Mouse (Mus musculus): ENCODE results near the gene Fem1a. TPM values are rescaled to one million over a fixed set of nuclear protein-coding genes. Genes with fewer than 3 reads are reported as not detected.

Gene Fem1a
- polyA plus RNA-seq, 1 experiment, result 31.0 TPM

DNA sequence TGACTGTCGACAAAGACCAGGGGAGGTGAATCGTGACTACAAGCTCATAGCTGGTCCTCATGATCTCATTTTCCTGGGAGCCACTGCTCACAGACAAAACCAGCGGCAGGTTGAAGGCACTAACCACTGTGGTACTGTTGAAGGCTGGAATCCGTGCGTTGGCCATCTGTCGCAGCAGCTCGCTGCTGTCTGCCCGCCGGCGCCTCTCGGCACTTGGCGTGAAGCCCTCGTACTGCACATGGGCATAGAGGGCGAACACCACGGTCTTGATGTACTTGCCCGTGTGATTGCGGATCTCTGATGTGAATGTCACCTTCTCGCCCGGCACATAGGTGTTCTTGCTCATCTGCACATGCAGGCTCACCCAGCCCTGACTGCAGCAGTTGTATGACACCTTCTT, 37.6 kb downstream of the Fem1a start:
- TF ChIP-seq POLR2A (IDR thresholded peaks at IDR 0.05; ENCODE audit: borderline replicate concordance, extremely low read depth, insufficient read depth, insufficient read length, poor library complexity, severe bottlenecking) (no peak), CTCF (IDR thresholded peaks at IDR 0.05; ENCODE audit: borderline replicate concordance, extremely low read depth, insufficient read depth, insufficient read length) (no peak)
- DNase-seq (ENCODE audit: low read depth), result peak; percentile 36

DNA sequence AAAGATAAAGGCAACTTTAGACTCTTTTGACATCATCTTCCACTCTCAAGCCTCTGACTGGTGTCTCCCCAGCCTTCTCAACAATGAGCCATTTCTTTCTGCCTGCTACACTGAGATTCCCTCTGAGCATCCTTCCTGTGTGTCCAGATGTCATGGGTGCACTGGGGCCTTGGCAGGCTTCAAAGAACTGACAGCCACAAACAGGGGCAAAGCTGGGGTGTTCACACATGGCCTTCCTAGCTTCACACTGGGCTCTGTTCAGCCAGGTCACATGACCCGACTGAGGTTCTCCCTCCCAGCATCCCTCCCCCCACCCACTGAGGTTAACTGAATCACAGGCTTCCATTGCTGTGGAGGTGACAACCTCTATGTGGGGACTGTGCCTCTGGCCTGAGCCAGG, 39.6 kb downstream of the Fem1a start:
- no peak for DNase-seq (ENCODE audit: low read depth)
- TF ChIP-seq CTCF (IDR thresholded peaks at IDR 0.05; ENCODE audit: borderline replicate concordance, extremely low read depth, insufficient read depth, insufficient read length) (no peak), POLR2A (IDR thresholded peaks at IDR 0.05; ENCODE audit: borderline replicate concordance, extremely low read depth, insufficient read depth, insufficient read length, poor library complexity, severe bottlenecking) (no peak)

DNA sequence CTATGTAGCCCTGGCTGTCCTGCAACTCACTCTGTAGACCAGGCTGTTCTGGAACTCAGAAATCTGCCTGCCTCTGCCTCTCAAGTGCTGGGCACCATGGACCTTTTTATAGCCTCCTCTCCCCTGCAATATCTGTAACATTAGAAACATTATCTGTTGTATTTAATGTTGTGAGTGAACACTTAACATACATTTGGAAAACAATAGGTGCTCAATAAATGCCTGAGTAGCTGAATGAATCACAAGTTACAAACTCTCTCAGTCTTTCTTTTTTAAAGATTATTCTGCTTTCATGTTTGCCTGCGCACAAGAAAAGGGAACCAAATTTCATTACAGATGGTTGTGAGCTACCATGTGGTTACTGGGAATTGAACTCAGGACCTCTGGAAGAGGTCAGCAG, 41.6 kb downstream of the Fem1a start:
- TF ChIP-seq POLR2A (IDR thresholded peaks at IDR 0.05; ENCODE audit: borderline replicate concordance, extremely low read depth, insufficient read depth, insufficient read length, poor library complexity, severe bottlenecking) (no peak), CTCF (IDR thresholded peaks at IDR 0.05; ENCODE audit: borderline replicate concordance, extremely low read depth, insufficient read depth, insufficient read length) (no peak)
- no peak for DNase-seq (ENCODE audit: low read depth)

DNA sequence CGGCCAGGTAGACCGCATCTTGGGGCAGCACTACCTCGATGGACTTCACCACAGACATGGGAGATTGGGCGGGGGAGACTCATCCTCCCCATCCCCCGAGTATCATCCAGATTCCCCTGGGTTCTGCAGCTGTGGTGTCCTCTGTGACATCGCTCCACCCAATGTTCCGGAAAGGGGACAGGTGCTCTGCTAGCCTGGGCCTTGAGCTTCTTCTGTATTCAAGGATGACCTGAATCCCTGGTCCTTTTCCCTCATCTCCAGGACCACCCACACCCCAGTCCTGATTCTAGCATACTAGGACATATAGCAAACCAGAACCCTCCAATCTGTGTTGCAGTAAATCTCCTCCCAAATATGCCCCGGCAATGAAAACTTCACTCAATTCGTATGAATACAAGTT, 43.6 kb downstream of the Fem1a start, which contains the start of gene Arrdc5:
Arrdc5 (minus strand) TSS at position 101 of the 400 bp plus-strand sequence.
- DNase-seq (ENCODE audit: low read depth), result no peak
- TF ChIP-seq POLR2A (IDR thresholded peaks at IDR 0.05; ENCODE audit: borderline replicate concordance, extremely low read depth, insufficient read depth, insufficient read length, poor library complexity, severe bottlenecking) (no peak), CTCF (IDR thresholded peaks at IDR 0.05; ENCODE audit: borderline replicate concordance, extremely low read depth, insufficient read depth, insufficient read length) (no peak)

DNA sequence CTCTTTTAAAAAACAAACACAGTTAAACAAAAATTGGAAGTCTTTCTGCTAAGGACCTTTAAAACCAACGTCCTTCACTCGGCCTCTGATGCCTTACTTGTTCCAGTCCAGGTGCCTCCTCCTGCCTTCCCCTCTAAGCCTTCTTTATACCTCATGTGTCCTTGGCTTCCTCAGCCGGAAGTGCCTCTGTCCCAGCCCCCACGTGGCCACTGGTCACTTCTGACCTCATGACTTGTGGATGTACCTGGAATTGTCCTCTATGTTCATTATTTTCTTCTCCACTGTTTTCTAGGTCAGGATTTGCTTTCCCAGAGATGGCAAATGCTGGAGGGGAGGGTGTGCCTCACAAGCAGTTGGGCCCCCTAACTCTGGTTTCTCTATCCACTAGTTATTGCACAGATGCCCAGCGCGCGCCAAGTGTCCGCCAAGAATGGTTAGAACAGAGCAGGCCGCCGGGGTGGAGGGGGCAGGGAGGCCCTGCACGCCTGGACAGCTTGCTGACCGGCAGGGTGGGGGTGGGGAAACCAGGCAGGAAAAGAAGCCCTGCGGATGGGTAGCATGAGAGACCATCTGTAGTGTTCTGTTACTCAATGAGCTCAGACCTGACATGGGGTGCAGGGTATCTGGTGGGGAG, 45.9 kb downstream of the Fem1a start:
- DNase-seq (ENCODE audit: low read depth), result peak; percentile 35

DNA sequence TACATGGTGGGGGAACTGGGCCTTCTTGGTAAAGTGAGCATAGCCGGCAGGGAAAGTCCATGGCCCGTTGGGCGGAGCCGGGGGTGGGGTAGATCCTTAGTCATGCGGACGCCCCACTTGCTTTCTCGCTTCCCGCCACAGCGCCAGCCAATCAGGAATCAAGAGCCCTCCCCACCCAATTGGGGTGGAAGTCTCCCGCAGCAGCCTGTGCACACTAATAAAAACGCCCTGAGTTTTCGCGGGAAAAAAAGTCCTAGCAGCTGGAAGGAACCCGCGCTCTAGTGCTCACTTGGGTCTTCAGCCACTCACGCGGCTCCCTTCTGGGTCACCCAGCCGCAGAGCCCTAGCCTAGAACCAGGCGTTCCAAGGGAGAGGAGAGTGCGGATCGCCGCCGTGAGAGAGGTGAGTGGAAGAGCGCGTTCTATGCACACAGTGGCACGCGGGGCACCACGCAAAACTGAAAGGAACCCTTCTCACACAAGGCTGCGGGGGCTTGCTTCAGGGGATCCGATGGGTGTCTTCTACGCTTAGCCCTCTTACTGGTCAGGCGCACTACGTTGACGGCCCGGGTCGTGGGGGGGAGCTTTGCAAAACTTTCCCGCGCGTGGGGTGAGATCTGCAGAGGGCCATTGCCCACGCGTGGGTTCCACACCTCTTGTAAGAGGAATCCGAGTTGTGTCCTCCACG, 46.7 kb downstream of the Fem1a start, which contains the start of gene Uhrf1:
Uhrf1 (plus strand) TSS at position 162 of the 687 bp plus-strand sequence.
- peak; percentile 92 for DNase-seq (ENCODE audit: low read depth)
- TF ChIP-seq CTCF (IDR thresholded peaks at IDR 0.05; ENCODE audit: borderline replicate concordance, extremely low read depth, insufficient read depth, insufficient read length), result no peak
- no peak for TF ChIP-seq POLR2A (IDR thresholded peaks at IDR 0.05; ENCODE audit: borderline replicate concordance, extremely low read depth, insufficient read depth, insufficient read length, poor library complexity, severe bottlenecking)

More for the DNA sequence above, 45.9 kb downstream of the Fem1a start:
- no peak for TF ChIP-seq POLR2A (IDR thresholded peaks at IDR 0.05; ENCODE audit: borderline replicate concordance, extremely low read depth, insufficient read depth, insufficient read length, poor library complexity, severe bottlenecking)
- no peak for TF ChIP-seq CTCF (IDR thresholded peaks at IDR 0.05; ENCODE audit: borderline replicate concordance, extremely low read depth, insufficient read depth, insufficient read length)

DNA sequence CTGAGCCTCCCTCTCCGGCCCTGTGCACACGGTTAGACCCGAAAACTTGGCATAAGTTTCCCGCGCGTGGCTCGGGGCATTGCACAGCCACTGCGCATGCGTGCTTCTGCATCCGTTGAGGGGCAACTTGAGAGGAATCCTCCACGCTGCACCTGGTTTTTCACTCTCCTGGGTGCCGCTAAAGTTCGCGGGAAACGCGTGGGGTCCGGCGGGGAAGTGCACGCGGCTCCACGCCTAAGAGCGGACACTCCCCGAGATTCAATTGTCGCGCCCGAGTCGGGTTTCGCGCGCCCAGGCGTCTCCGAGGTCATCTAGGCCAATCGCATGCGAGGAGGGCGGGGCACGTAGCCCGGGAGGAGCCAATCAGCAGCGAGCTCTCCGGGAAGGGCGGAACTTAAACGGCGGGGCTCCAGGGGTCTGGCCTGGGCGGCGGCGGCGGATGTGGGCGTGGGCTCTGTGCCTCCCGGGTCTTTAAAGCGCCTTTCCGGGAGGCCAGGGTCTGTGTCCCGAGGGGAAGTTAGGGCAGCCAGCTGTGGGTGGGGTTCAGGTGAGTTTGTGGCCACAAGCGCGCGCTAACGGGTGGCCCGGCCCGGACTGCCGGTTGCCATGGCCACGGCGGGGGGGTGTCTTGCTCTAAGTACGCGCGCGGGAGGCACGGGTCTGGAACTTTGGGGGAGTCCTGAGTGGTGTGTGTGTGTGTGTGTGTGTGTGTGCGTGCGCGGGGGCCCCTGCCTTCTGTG, 47.4 kb downstream of the Fem1a start:
- DNase-seq (ENCODE audit: low read depth), result peak; percentile 98
- TF ChIP-seq CTCF (IDR thresholded peaks at IDR 0.05; ENCODE audit: borderline replicate concordance, extremely low read depth, insufficient read depth, insufficient read length), result no peak
- TF ChIP-seq POLR2A (IDR thresholded peaks at IDR 0.05; ENCODE audit: borderline replicate concordance, extremely low read depth, insufficient read depth, insufficient read length, poor library complexity, severe bottlenecking), result no peak

DNA sequence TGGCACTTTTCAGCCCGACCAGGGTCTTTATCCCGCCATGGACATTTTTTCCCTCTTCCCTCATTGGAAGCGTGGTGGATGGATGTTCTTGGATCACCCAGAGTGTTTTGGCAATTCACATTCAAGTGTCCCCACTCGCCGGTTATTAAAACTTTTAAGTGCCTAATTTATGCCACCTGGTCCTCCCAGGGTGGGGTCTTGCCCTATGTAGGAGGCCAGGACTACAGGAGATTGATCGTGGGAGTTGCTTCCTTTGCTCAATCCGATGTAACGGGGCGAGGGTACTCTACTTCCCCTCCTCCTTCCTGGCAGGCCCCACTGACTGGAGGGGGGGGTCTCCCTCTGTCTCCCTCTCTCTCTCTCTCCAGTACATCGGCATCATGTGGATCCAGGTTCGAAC, 48.1 kb downstream of the Fem1a start:
- no peak for TF ChIP-seq POLR2A (IDR thresholded peaks at IDR 0.05; ENCODE audit: borderline replicate concordance, extremely low read depth, insufficient read depth, insufficient read length, poor library complexity, severe bottlenecking)
- no peak for TF ChIP-seq CTCF (IDR thresholded peaks at IDR 0.05; ENCODE audit: borderline replicate concordance, extremely low read depth, insufficient read depth, insufficient read length)
- no peak for DNase-seq (ENCODE audit: low read depth)

DNA sequence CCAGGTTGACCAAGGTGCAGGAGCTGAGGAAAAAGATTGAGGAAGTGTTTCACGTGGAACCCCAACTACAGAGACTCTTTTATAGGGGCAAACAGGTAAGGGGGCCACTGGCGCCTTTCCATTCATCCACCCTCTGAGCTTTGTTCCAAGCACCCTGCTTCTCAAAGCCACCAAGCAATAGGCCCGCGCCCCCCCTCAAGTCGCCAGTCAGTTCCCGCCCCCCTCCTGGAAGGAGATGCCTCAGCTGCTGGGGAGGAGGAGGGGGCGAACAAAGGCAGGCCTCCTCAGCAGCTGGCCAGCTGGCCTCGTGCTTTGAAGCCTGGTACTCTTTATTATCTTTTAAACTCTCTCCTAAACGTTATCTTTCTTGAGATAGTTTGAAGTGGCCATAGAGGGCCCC, 48.5 kb downstream of the Fem1a start:
- DNase-seq (ENCODE audit: low read depth), result peak; percentile 14
- no peak for TF ChIP-seq CTCF (IDR thresholded peaks at IDR 0.05; ENCODE audit: borderline replicate concordance, extremely low read depth, insufficient read depth, insufficient read length)
- TF ChIP-seq POLR2A (IDR thresholded peaks at IDR 0.05; ENCODE audit: borderline replicate concordance, extremely low read depth, insufficient read depth, insufficient read length, poor library complexity, severe bottlenecking), result no peak

DNA sequence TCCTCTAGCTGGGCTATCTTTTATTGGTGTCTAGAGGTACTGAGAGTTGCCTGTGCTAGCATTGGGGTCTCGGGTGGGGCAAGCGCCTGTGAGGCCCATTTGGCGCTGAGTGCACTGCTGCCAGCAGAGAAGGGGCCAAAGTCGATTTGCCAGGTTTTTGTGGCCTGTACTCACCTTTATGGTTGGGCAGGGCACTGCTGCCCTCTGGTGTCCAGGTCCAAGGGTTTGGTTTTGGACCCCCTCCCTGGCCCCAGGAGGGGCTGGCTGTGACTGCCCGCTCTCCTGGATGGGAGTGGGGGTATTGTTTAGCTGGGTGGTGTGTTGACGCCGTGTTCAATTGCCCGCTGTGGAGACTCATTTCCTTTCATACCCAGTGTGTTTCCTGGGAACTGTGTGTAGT, 49.2 kb downstream of the Fem1a start:
- TF ChIP-seq CTCF (IDR thresholded peaks at IDR 0.05; ENCODE audit: borderline replicate concordance, extremely low read depth, insufficient read depth, insufficient read length) (peak; percentile 45; the same call in 1 of the 2 replicates), POLR2A (IDR thresholded peaks at IDR 0.05; ENCODE audit: borderline replicate concordance, extremely low read depth, insufficient read depth, insufficient read length, poor library complexity, severe bottlenecking) (no peak)
- peak; percentile 8 for DNase-seq (ENCODE audit: low read depth)

DNA sequence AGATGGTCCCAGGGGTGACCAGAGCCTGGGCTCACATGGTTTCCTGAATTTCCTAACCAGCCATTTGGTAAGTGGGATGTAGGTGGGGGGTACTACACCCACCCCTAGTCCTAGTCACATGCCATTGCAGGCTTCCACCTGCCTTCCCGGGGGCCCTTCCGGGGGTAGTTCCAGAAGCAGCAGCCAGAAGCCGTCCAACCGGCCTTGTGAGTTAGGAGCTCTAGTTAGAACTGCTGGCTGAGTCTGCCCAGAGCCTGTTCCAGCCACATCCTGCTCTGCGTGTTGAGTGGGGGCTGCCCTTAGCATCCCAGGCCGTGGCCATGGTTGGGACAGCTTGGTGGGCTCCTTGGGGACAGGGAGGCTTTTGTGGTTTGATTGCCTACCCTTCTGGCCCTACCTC, 51.5 kb downstream of the Fem1a start:
- TF ChIP-seq POLR2A (IDR thresholded peaks at IDR 0.05; ENCODE audit: borderline replicate concordance, extremely low read depth, insufficient read depth, insufficient read length, poor library complexity, severe bottlenecking), result no peak
- no peak for TF ChIP-seq CTCF (IDR thresholded peaks at IDR 0.05; ENCODE audit: borderline replicate concordance, extremely low read depth, insufficient read depth, insufficient read length)

More for the DNA sequence above, 51.5 kb downstream of the Fem1a start:
- DNase-seq (ENCODE audit: low read depth), result no peak

All from brain, embryonic 14.5 days (tissue).